Mouse (Mus musculus) stomach, postnatal 0 days (tissue): ENCODE results near the gene Clec2h.
A peak's percentile ranks its signal among the peaks of the same experiment; 100 is the strongest.

Experiments
- CTCF ChIP-seq: IDR thresholded peaks from 2 replicates; pipeline ENCODE4 v1.5.1; 2016; ENCODE audit warnings: antibody characterized with exemption, low read depth, mild to moderate bottlenecking, moderate library complexity
- EP300 ChIP-seq: optimal IDR thresholded peaks from 2 replicates; pipeline ENCODE3; 2016; ENCODE audit warnings: antibody characterized with exemption

DNA sequence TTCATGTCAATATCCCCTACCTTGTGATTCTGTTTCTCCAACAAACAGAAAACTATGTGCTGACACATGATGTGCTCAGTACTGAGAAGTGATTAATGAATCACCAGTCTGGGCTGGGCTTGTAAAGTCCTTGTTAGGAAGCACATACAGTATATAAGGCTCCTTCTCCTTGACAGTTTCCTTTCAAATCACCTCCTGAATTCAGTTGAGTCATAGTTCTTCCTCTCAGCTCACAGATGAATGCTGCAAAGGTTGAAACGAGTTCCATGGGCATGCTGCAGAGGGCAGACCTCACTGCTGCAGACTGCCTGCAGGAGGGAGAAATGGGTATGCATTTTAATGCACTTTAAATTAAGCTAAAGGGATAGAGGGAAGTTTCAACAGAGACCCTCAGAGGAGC is at the start of gene Clec2h:
- no peak for TF ChIP-seq EP300
- TF ChIP-seq CTCF: peak; percentile 58
